Mouse (Mus musculus) limb, embryonic 12.5 days (tissue): Measurements from ENCODE around the gene Cebpb. TPM values are rescaled to one million over a fixed set of nuclear protein-coding genes. Genes with fewer than 3 reads are reported as not detected.
A peak's percentile ranks its signal among the peaks of the same experiment; 100 is the strongest.

Experiments
- ATAC-seq: fragments of 200-750 bp; cut with Nextera tagmentation; 2 replicates; pipeline ENCODE4 v1.8.0; 2017; ENCODE audit warnings: low read depth, moderate TSS enrichment; ENCODE audit not compliant: insufficient number of reproducible peaks, insufficient read depth, low FRiP score, low TSS enrichment
- H3K27ac ChIP-seq: fragments of 300-500 bp; sonication (generic); 2 replicates; pipeline ENCODE4 v1.5.1; 2016; ENCODE audit warnings: mild to moderate bottlenecking, moderate library complexity
- H3K27me3 ChIP-seq: fragments of 300-500 bp; sonication (generic); 2 replicates; pipeline ENCODE4 v1.6.1; 2016; ENCODE audit warnings: mild to moderate bottlenecking, moderate library complexity
- H3K36me3 ChIP-seq: fragments of 300-500 bp; sonication (generic); 2 replicates; pipeline ENCODE4 v1.6.1; 2016; ENCODE audit warnings: mild to moderate bottlenecking, moderate library complexity
- H3K4me1 ChIP-seq: fragments of 300-500 bp; sonication (generic); replicated peaks from 2 replicates; pipeline ENCODE4 v1.6.1; 2016
- H3K4me2 ChIP-seq: fragments of 300-500 bp; sonication (generic); 2 replicates; pipeline ENCODE4 v1.6.1; 2016; ENCODE audit warnings: mild to moderate bottlenecking, moderate library complexity
- H3K4me3 ChIP-seq: fragments of 300-500 bp; sonication (generic); replicated peaks from 2 replicates; pipeline ENCODE4 v1.5.1; 2016; ENCODE audit warnings: mild to moderate bottlenecking
- H3K9ac ChIP-seq: fragments of 300-500 bp; sonication (generic); replicated peaks from 2 replicates; pipeline ENCODE4 v1.6.1; 2016; ENCODE audit warnings: mild to moderate bottlenecking, moderate library complexity
- H3K9me3 ChIP-seq: fragments of 300-500 bp; sonication (generic); 2 replicates; pipeline ENCODE4 v1.6.1; 2016; ENCODE audit warnings: mild to moderate bottlenecking, moderate library complexity
- WGBS: fragments of 180-500 bp; shearing (Covaris S2); methylation state at CpG from one replicate; pipeline ENCODE4 v1.1.7; 2016; 5-methylcytosine and 5-hydroxymethylcytosine counted together
- polyA plus RNA-seq: library from polyadenylated mRNA; unstranded; fragments of >200 nt; fragmentation: Nextera tagmentation; extraction: Ambion mirVana; gene quantifications from 2 replicates; pipeline ENCODE4 v1.2.1, GENCODE M21; 2016

Gene Cebpb
- polyA plus RNA-seq, 1 experiment from 2014 or later, result 4.0 TPM

GRCm38 (mm10) chr2:167668426-167668825 is 20.3 kb upstream of the Cebpb start:
- Histone ChIP-seq H3K4me3 (no peak overlapping the region), H3K36me3 (no peaks in the 10 kb centered on the region), H3K9ac (no peak overlapping the region), H3K27ac (no peak overlapping the region), H3K27me3 (no peaks in the 10 kb centered on the region), H3K4me1 (0 out of 2 replicates have a peak, but pooled peaks cover 3% of the 10 kb centered on the region), H3K9me3 (no peaks in the 10 kb centered on the region), H3K4me2 (no peak overlapping the region)
- ATAC-seq, result no peak
- 85% methylated on average over 5 of the region's 5 CpGs for WGBS

GRCm38 (mm10) chr2:167669398-167669797 is 19.3 kb upstream of the Cebpb start:
- H3K9ac ChIP-seq, result no peak overlapping the region
- 74% methylated on average over 4 of the region's 4 CpGs for WGBS
- no peak overlapping the region for H3K4me2 ChIP-seq
- no peaks in the 10 kb centered on the region for H3K27me3 ChIP-seq
- no peak for ATAC-seq
- H3K27ac ChIP-seq, result no peak overlapping the region
- 0 out of 2 replicates have a peak, but pooled peaks cover 3% of the 10 kb centered on the region for H3K4me1 ChIP-seq
- no peak overlapping the region for H3K4me3 ChIP-seq
- no peaks in the 10 kb centered on the region for H3K9me3 ChIP-seq
- no peaks in the 10 kb centered on the region for H3K36me3 ChIP-seq

DNA sequence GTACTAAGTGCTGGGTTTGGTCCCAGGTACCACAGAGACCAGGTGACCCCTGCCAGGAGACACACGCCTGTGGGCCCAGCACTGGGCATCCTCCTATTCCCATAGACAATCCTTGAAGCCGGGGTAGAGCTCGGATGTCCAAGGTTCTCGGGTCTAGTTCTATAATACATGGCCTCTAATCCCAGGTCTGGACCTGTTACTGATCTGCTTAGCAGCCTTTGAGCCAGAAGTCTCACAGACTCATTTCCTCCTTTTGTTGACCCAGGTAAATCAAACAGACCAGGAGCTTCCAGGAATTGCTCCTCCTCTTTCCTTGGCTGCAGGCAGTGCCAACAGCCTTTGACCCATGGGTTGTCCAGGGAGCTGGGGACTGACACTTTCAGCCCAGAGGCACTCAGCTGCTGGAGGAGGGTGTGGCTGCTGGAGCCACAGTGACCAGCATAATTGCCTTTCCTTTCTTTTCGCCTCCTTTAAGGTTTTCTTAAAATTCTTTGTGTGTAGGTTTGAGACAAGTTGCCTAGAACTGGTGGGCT is 17.5 kb upstream of the Cebpb start:
- Histone ChIP-seq H3K4me3 (no peak overlapping the region), H3K4me1 (0 out of 2 replicates have a peak, but pooled peaks cover 3% of the 10 kb centered on the region), H3K4me2 (no peak overlapping the region), H3K9ac (no peak overlapping the region), H3K27me3 (no peaks in the 10 kb centered on the region), H3K36me3 (no peaks in the 10 kb centered on the region), H3K27ac (peak overlapping the region; percentile 26; the same call in 1 of the 2 replicates), H3K9me3 (no peaks in the 10 kb centered on the region)
- WGBS, result 80% methylated on average over 5 of the region's 5 CpGs
- ATAC-seq, result no peak

GRCm38 (mm10) chr2:167672212-167672685 is 16.5 kb upstream of the Cebpb start:
- Histone ChIP-seq H3K27ac (no peak overlapping the region), H3K27me3 (no peaks in the 10 kb centered on the region), H3K4me2 (no peak overlapping the region), H3K4me3 (no peak overlapping the region), H3K9ac (no peak overlapping the region), H3K36me3 (no peaks in the 10 kb centered on the region), H3K4me1 (0 out of 2 replicates have a peak, but pooled peaks cover 3% of the 10 kb centered on the region), H3K9me3 (no peaks in the 10 kb centered on the region)
- WGBS, result 39% methylated on average over 13 of the region's 13 CpGs
- ATAC-seq, result peak; percentile 64

DNA sequence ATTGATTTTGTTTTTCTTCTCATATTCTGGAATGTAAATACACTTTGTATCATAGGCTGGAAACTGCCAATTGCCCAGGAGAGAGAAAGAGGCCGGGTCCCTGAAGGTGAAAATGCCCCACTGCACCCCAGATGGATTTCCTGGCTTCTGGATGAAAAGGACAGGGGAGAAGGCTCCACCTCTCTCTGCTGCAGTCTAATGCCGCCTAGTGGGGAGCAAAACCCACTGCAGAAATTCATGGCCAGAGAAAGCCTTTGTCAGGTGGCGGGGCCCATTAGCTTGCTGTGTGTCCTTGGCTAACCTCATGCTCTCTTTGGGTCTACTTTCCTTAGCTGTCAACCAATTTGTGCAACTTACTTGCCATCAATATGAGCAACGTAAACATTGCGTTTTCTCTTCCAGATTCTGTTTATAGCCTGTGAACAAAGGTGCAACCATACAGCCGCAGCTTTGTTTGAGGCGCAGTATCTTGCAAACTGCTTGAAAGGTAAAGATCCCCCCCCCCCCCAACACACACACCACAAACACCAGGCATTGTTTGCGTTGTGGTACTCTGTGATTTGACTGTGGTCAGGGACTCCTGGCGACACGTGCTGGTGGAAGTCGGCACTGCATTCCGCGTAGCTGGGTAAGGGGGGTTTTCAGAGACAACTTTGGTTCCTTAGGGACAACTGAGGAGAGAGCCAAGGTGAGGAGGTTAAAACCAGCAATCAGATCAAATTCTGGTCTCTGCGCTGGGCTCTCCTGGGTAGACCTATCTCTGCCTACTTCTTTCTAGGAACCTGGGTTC is 13.4 kb upstream of the Cebpb start:
- H3K36me3 ChIP-seq, result no peaks in the 10 kb centered on the region
- H3K4me3 ChIP-seq, result no peak overlapping the region
- H3K4me2 ChIP-seq, result no peak overlapping the region
- H3K27me3 ChIP-seq, result no peaks in the 10 kb centered on the region
- H3K27ac ChIP-seq, result no peak overlapping the region
- no peak overlapping the region for H3K9ac ChIP-seq
- H3K9me3 ChIP-seq, result no peaks in the 10 kb centered on the region
- 45% methylated on average over 14 of the region's 14 CpGs for WGBS
- 0 out of 2 replicates have a peak, but pooled peaks cover 6% of the 10 kb centered on the region for H3K4me1 ChIP-seq
- no peak for ATAC-seq

DNA sequence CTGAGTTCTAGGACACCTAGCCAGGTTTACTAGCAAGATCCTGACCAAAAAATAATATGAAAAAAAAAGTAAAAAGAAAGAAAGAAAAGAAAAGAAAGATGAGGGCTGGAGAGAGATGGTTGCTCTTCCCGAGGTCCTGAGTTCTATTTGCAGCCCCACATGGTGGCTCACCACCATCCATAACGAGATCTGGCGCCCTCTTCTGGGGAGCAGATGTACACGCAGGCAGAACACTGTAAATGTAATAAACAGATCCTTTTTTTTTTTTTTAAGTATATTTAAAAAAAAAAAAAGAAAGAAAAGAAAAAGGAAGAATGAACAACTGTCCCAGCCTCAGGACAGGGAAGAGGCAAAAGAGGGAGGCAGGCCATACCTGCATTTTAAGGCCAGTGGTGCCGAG is 10.1 kb upstream of the Cebpb start:
- H3K27me3 ChIP-seq, result no peaks in the 10 kb centered on the region; the same call in 1 of the 2 replicates
- ATAC-seq, result no peak
- H3K9me3 ChIP-seq, result no peaks in the 10 kb centered on the region
- H3K4me1 ChIP-seq, result 0 out of 2 replicates have a peak, but pooled peaks cover 3% of the 10 kb centered on the region
- H3K9ac ChIP-seq, result no peak overlapping the region
- no peaks in the 10 kb centered on the region for H3K36me3 ChIP-seq
- no peak overlapping the region for H3K4me2 ChIP-seq
- no peak overlapping the region for H3K4me3 ChIP-seq
- H3K27ac ChIP-seq, result no peak overlapping the region
- WGBS, result 49% methylated on average over 5 of the region's 5 CpGs

DNA sequence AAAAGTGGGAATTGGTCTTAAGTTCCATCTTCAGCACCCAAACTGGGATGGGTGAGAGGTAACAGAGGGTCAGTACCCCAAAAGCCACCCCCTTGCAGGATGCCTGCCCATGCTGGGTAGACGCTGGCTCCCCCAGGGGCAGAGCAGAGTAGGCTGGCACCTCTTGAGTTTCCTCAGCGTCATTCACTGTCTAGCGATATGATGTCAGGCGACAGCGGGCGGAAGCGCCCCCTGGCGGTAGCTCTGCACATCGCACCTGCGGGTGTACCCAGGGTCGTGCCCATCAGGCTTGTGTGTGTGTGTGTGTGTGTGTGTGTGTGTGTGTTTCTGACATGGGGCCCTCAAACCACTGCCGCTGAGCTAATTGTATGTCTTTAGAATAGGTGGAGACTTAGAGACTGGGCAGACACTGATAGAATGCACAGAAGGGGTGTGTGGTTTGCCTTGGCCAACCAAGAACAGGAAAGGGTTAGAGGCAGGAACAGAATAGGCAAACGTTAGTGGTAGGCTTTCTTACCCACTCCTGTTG is 8.7 kb upstream of the Cebpb start:
- Histone ChIP-seq H3K27me3 (no peaks in the 10 kb centered on the region; the same call in 1 of the 2 replicates), H3K36me3 (no peaks in the 10 kb centered on the region), H3K9ac (no peak overlapping the region), H3K4me1 (0 out of 2 replicates have a peak, but pooled peaks cover 3% of the 10 kb centered on the region), H3K4me3 (no peak overlapping the region), H3K27ac (no peak overlapping the region), H3K4me2 (no peak overlapping the region), H3K9me3 (no peaks in the 10 kb centered on the region)
- ATAC-seq, result peak; percentile 74
- WGBS, result 2% methylated on average over 13 of the region's 13 CpGs

GRCm38 (mm10) chr2:167680657-167681056 is 8.1 kb upstream of the Cebpb start:
- Histone ChIP-seq H3K27ac (no peak overlapping the region), H3K4me2 (no peak overlapping the region), H3K27me3 (peaks cover 4% of the 10 kb centered on the region; the same call in 1 of the 2 replicates), H3K36me3 (no peaks in the 10 kb centered on the region), H3K9me3 (no peaks in the 10 kb centered on the region), H3K4me3 (no peak overlapping the region), H3K4me1 (0 out of 2 replicates have a peak, but pooled peaks cover 3% of the 10 kb centered on the region), H3K9ac (no peak overlapping the region)
- WGBS, result 55% methylated on average over 5 of the region's 5 CpGs
- no peak for ATAC-seq

- WGBS, result 81% methylated on average over 3 of the region's 3 CpGs
- 0 out of 2 replicates have a peak, but pooled peaks cover 3% of the 10 kb centered on the region for H3K4me1 ChIP-seq
Measured at GRCm38 (mm10) chr2:167683721-167684120, 5.0 kb upstream of the Cebpb start.

DNA sequence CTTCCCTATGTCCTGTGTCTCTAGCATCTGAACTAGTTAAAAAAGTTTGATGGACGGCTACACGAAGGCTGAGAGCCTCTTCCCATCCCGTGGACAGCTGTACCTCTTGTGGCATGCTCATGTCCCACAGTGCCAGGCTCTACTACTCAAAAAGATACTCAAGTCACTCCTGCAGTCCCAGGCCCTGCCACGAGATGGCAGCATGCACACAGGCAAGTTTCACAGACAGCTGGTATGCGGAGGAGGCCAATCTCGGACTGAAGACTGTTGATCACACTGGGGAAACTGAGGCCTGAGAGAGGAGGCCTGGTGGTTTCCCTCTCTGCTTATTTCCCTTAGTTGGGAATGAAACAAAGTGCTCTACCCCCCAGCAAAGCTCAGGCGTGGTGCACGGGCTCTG is 3.6 kb upstream of the Cebpb start:
- H3K4me2 ChIP-seq, result no peak overlapping the region
- no peaks in the 10 kb centered on the region for H3K9me3 ChIP-seq
- H3K27ac ChIP-seq, result no peak overlapping the region
- H3K9ac ChIP-seq, result no peak overlapping the region
- 7% methylated on average over 8 of the region's 8 CpGs for WGBS
- no peak overlapping the region for H3K4me3 ChIP-seq
- no peaks in the 10 kb centered on the region for H3K36me3 ChIP-seq
- H3K4me1 ChIP-seq, result peaks cover 11% of the 10 kb centered on the region; the same call in 1 of the 2 replicates
- no peak for ATAC-seq
- peaks cover 46% of the 10 kb centered on the region for H3K27me3 ChIP-seq

More at GRCm38 (mm10) chr2:167683721-167684120, 5.0 kb upstream of the Cebpb start:
- no peak overlapping the region for H3K27ac ChIP-seq
- H3K9ac ChIP-seq, result no peak overlapping the region
- no peaks in the 10 kb centered on the region for H3K9me3 ChIP-seq
- no peak overlapping the region for H3K4me3 ChIP-seq
- no peak overlapping the region for H3K4me2 ChIP-seq
- H3K27me3 ChIP-seq, result peaks cover 33% of the 10 kb centered on the region
- no peaks in the 10 kb centered on the region for H3K36me3 ChIP-seq
- ATAC-seq, result no peak

- H3K36me3 ChIP-seq, result no peaks in the 10 kb centered on the region
- H3K27me3 ChIP-seq, result peaks cover 52% of the 10 kb centered on the region
- no peak for ATAC-seq
- no peak overlapping the region for H3K4me2 ChIP-seq
- H3K4me1 ChIP-seq, result peaks cover 11% of the 10 kb centered on the region; the same call in 1 of the 2 replicates
- no peaks in the 10 kb centered on the region for H3K9me3 ChIP-seq
- no peak overlapping the region for H3K9ac ChIP-seq
- 66% methylated on average over 3 of the region's 3 CpGs for WGBS
- H3K4me3 ChIP-seq, result no peak overlapping the region
- H3K27ac ChIP-seq, result no peak overlapping the region
Measured at GRCm38 (mm10) chr2:167685865-167686264, 2.9 kb upstream of the Cebpb start.
